Mouse (Mus musculus) E14TG2a.4 (cell line): ENCODE measurements at regions not wholly inside any gene's neighbourhood (a gene's known extent, or its start where the extent isn't known, plus 50 kb on each side); places are given as distances from the start of the nearest gene placed in this dataset.

Experiments
- CTCF ChIP-seq: conservative IDR thresholded peaks from 2 replicates; pipeline ENCODE4 v1.5.1; 2014; ENCODE audit warnings: low read length
- POU5F1 ChIP-seq: IDR thresholded peaks from 2 replicates; pipeline ENCODE4 v1.6.1; 2014; ENCODE audit warnings: low read length, borderline replicate concordance

GRCm38 (mm10) chr4:33664474-33664822, 259.9 kb upstream of the Cnr1 start:
- TF ChIP-seq CTCF (no peak), POU5F1 (no peak)
